Mouse (Mus musculus): ENCODE results near the gene Mxi1. TPM values are rescaled to one million over a fixed set of nuclear protein-coding genes. Genes with fewer than 3 reads are reported as not detected.

Gene Mxi1
- polyA plus RNA-seq, 1 experiment = 71.8 TPM

GRCm38 (mm10) chr19:53408398-53408797 is 98.1 kb downstream of the Mxi1 start:
- WGBS = 88% methylated on average over 8 of the region's 8 CpGs
- DNase-seq = no peak
- no peak for TF ChIP-seq POLR2A (IDR thresholded peaks at IDR 0.05; ENCODE audit: borderline replicate concordance, insufficient read depth, low read length)
- TF ChIP-seq CTCF (IDR thresholded peaks at IDR 0.05; ENCODE audit: borderline replicate concordance, insufficient read depth, low read depth, low read length) = no peak
- Histone ChIP-seq H3K27ac (ENCODE audit: insufficient read depth, low read length) (no peak overlapping the region), H3K4me3 (replicated peaks; ENCODE audit: insufficient read depth, low read depth, low read length) (no peak overlapping the region), H3K27me3 (ENCODE audit: control insufficient read depth, insufficient read depth, low read length) (no peaks in the 10 kb centered on the region), H3K4me1 (ENCODE audit: control insufficient read depth, insufficient read depth, low read length) (peaks cover 10% of the 10 kb centered on the region; the same call in 1 of the 2 replicates)

- WGBS = 67% methylated on average over 17 of the region's 17 CpGs
These were observed 99.5 kb downstream of the Mxi1 start for GRCm38 (mm10) chr19:53409663-53410307.

GRCm38 (mm10) chr19:53412149-53412848 is 102.0 kb downstream of the Mxi1 start:
- no peak for DNase-seq
- Histone ChIP-seq H3K4me3 (replicated peaks; ENCODE audit: insufficient read depth, low read depth, low read length) (no peak overlapping the region), H3K27ac (ENCODE audit: insufficient read depth, low read length) (no peak overlapping the region), H3K27me3 (ENCODE audit: control insufficient read depth, insufficient read depth, low read length) (no peaks in the 10 kb centered on the region), H3K4me1 (ENCODE audit: control insufficient read depth, insufficient read depth, low read length) (no peaks in the 10 kb centered on the region)
- 59% methylated on average over 6 of the region's 6 CpGs for WGBS
- TF ChIP-seq CTCF (IDR thresholded peaks at IDR 0.05; ENCODE audit: borderline replicate concordance, insufficient read depth, low read depth, low read length) = no peak
- no peak for TF ChIP-seq POLR2A (IDR thresholded peaks at IDR 0.05; ENCODE audit: borderline replicate concordance, insufficient read depth, low read length)

More at GRCm38 (mm10) chr19:53409663-53410307, 99.5 kb downstream of the Mxi1 start:
- no peak overlapping the region for H3K27ac ChIP-seq (ENCODE audit: insufficient read depth, low read length)
- no peak for TF ChIP-seq POLR2A (IDR thresholded peaks at IDR 0.05; ENCODE audit: borderline replicate concordance, insufficient read depth, low read length)
- peaks cover 5% of the 10 kb centered on the region; the same call in 1 of the 2 replicates for H3K4me1 ChIP-seq (ENCODE audit: control insufficient read depth, insufficient read depth, low read length)
- H3K27me3 ChIP-seq (ENCODE audit: control insufficient read depth, insufficient read depth, low read length) = no peaks in the 10 kb centered on the region
- no peak overlapping the region for H3K4me3 ChIP-seq (replicated peaks; ENCODE audit: insufficient read depth, low read depth, low read length)
- DNase-seq = no peak

- TF ChIP-seq CTCF (IDR thresholded peaks at IDR 0.05; ENCODE audit: borderline replicate concordance, insufficient read depth, low read depth, low read length) (no peak), POLR2A (IDR thresholded peaks at IDR 0.05; ENCODE audit: borderline replicate concordance, insufficient read depth, low read length) (no peak)
- H3K4me3 ChIP-seq (replicated peaks; ENCODE audit: insufficient read depth, low read depth, low read length) = no peak overlapping the region
- 88% methylated on average over 15 of the region's 15 CpGs for WGBS
- no peak overlapping the region for H3K27ac ChIP-seq (ENCODE audit: insufficient read depth, low read length)
- DNase-seq = no peak
- no peaks in the 10 kb centered on the region for H3K27me3 ChIP-seq (ENCODE audit: control insufficient read depth, insufficient read depth, low read length)
- H3K4me1 ChIP-seq (ENCODE audit: control insufficient read depth, insufficient read depth, low read length) = no peaks in the 10 kb centered on the region
These were observed 103.5 kb downstream of the Mxi1 start for GRCm38 (mm10) chr19:53413617-53414380.

GRCm38 (mm10) chr19:53414650-53415049 is 104.3 kb downstream of the Mxi1 start:
- TF ChIP-seq CTCF (IDR thresholded peaks at IDR 0.05; ENCODE audit: borderline replicate concordance, insufficient read depth, low read depth, low read length) (no peak), POLR2A (IDR thresholded peaks at IDR 0.05; ENCODE audit: borderline replicate concordance, insufficient read depth, low read length) (no peak)
- H3K27me3 ChIP-seq (ENCODE audit: control insufficient read depth, insufficient read depth, low read length) = no peaks in the 10 kb centered on the region
- no peaks in the 10 kb centered on the region for H3K4me1 ChIP-seq (ENCODE audit: control insufficient read depth, insufficient read depth, low read length)
- H3K27ac ChIP-seq (ENCODE audit: insufficient read depth, low read length) = no peak overlapping the region
- no peak for DNase-seq
- 92% methylated on average over 11 of the region's 11 CpGs for WGBS
- H3K4me3 ChIP-seq (replicated peaks; ENCODE audit: insufficient read depth, low read depth, low read length) = no peak overlapping the region

GRCm38 (mm10) chr19:53415198-53415597 is 104.9 kb downstream of the Mxi1 start:
- TF ChIP-seq POLR2A (IDR thresholded peaks at IDR 0.05; ENCODE audit: borderline replicate concordance, insufficient read depth, low read length) (no peak), CTCF (IDR thresholded peaks at IDR 0.05; ENCODE audit: borderline replicate concordance, insufficient read depth, low read depth, low read length) (no peak)
- WGBS = 81% methylated on average over 17 of the region's 17 CpGs
- H3K4me1 ChIP-seq (ENCODE audit: control insufficient read depth, insufficient read depth, low read length) = no peaks in the 10 kb centered on the region
- no peak for DNase-seq
- H3K4me3 ChIP-seq (replicated peaks; ENCODE audit: insufficient read depth, low read depth, low read length) = no peak overlapping the region
- no peaks in the 10 kb centered on the region for H3K27me3 ChIP-seq (ENCODE audit: control insufficient read depth, insufficient read depth, low read length)
- H3K27ac ChIP-seq (ENCODE audit: insufficient read depth, low read length) = no peak overlapping the region

GRCm38 (mm10) chr19:53419834-53420233 is 109.5 kb downstream of the Mxi1 start:
- DNase-seq = peak in 1 of 2 experiments; percentile 54
- H3K27me3 ChIP-seq (ENCODE audit: control insufficient read depth, insufficient read depth, low read length) = no peaks in the 10 kb centered on the region
- TF ChIP-seq CTCF (IDR thresholded peaks at IDR 0.05; ENCODE audit: borderline replicate concordance, insufficient read depth, low read depth, low read length) (peak; percentile 55), POLR2A (IDR thresholded peaks at IDR 0.05; ENCODE audit: borderline replicate concordance, insufficient read depth, low read length) (no peak)
- H3K4me1 ChIP-seq (ENCODE audit: control insufficient read depth, insufficient read depth, low read length) = peaks cover 18% of the 10 kb centered on the region
- H3K27ac ChIP-seq (ENCODE audit: insufficient read depth, low read length) = no peak overlapping the region
- H3K4me3 ChIP-seq (replicated peaks; ENCODE audit: insufficient read depth, low read depth, low read length) = no peak overlapping the region
- 57% methylated on average over 5 of the region's 5 CpGs for WGBS
